Mouse (Mus musculus): Measurements from ENCODE around the gene Zbtb7b. TPM values are rescaled to one million over a fixed set of nuclear protein-coding genes. Genes with fewer than 3 reads are reported as not detected.

Gene Zbtb7b
- polyA plus RNA-seq (2012; rRNA removed) = 5.4 and 7.3 TPM in 2 replicates

GRCm38 (mm10) chr3:89394006-89394893, at the start of gene Zbtb7b:
TSS of gene Zbtb7b (minus strand) at chr3:89394776.

DNA sequence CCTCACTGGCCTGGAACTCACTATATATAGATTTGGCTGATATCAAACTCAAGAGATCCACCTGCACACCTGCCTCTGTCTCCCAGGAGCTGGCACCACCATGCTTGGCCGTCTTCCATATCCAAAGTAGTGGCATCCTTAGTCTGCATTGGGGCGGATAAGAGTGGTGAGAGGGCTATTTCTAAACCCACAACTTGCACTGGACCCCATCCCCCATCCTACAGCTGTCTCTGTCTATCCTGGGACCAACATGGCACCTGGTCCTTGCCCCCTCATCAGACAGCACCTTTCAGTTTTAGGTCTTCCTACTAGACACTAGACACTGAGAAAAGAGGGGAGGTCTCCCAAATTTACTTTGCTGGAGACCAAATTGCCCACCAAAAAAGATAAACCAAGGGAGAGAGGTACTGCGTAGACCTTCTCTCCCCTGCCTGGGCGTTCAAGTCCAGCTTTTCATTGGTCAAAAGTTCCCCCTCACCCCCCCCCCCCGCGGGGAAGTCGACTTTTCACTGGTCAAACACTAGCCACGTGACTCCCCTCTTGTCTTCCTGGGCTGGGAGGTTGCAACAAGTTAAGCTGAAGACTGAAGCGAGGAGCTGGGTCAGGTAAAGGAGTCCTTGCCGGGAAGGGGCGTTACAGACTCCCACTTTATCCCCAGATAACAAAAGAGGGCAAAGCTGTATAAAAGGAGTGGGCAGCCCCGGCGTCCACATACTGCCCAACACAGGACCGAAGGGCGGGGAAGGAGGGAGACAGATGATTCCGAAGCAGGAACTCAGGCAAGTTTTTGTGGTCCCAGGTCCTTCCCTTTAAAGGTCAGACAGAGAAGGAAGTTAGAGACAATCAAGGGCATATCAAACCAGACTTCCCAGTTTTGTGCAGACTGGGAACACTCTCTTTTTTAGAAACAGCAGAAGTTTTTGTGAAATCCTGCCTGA, 41.9 kb upstream of the Zbtb7b start, which contains the start of gene Pbxip1:
Pbxip1 (plus strand) TSS at position 531 of the 938 bp plus-strand sequence.

GRCm38 (mm10) chr3:89430171-89431159, 35.9 kb upstream of the Zbtb7b start, which contains the start of gene Pygo2:
TSS of gene Pygo2 (plus strand) at chr3:89430214.

GRCm38 (mm10) chr3:89418170-89418860, 23.7 kb upstream of the Zbtb7b start, which contains the start of the genes Cks1b and Shc1:
TSS of gene Cks1b (minus strand) at chr3:89418383.
TSS of gene Shc1 (plus strand) at chr3:89418443.

GRCm38 (mm10) chr3:89411490-89412393, 17.2 kb upstream of the Zbtb7b start, which contains the start of gene Flad1:
TSS of gene Flad1 (minus strand) at chr3:89411870.

DNA sequence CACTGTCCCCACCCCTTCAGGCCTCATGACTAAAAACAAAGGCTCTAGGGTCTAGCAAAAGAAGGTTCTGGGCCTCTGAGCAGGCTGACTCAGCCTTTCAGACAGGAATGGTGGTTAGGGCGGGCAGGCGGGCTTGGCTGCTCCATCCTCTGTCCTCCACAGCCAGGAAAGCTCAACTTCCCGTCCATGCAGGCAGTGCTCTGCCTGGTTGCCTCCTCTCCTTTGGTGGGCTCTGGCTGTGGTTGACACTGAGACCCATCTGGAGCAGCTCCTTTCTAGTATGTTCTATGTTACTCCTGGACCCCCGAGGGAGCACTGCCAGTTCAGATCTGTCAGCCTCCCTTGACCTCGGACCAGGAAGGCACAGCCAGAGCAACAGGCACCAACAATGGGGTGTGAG, 8.1 kb upstream of the Zbtb7b start, which contains the start of gene Lenep:
Lenep (minus strand) TSS at position 101 of the 400 bp plus-strand sequence.

DNA sequence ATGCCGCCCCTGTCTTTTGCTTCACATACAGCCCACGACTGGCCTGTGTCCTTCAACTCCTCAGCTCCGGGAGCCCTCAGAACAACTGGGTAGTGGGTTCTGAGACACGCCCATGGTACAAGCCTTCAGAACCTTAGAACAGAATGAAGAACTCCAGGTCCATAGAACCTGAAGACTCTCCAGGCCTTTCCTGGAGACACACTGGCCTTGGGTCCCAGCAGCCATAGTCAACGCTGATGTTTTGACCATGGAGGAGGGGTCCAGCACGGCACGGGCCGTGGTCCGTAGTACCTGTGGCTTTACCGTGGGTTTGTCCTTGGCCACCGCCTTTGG, 29.5 kb downstream of the Zbtb7b start, which contains the start of gene Dcst1:
Dcst1 (minus strand) TSS at position 101 of the 333 bp plus-strand sequence.

DNA sequence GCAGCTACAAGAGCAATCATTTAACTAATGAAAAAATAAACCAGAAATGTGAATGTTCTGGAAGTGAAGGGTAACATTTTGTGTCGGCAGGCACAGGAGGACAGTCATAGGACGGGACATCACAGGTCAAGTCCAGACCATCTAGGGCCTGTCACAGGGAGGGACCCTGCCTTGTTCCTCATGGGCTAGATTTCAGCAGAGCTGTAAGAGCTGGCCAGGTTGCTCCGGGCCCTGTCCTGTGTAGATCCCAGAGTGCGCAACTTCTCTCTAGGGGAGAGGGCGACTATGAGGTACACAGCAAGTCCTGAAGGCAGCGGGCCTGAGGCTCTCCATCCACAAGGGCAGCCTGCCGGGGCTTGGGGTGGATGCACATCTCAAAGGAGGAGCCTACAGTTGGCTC, 32.9 kb downstream of the Zbtb7b start, which contains the start of gene Dcst2:
Dcst2 (plus strand) TSS at position 301 of the 400 bp plus-strand sequence.

DNA sequence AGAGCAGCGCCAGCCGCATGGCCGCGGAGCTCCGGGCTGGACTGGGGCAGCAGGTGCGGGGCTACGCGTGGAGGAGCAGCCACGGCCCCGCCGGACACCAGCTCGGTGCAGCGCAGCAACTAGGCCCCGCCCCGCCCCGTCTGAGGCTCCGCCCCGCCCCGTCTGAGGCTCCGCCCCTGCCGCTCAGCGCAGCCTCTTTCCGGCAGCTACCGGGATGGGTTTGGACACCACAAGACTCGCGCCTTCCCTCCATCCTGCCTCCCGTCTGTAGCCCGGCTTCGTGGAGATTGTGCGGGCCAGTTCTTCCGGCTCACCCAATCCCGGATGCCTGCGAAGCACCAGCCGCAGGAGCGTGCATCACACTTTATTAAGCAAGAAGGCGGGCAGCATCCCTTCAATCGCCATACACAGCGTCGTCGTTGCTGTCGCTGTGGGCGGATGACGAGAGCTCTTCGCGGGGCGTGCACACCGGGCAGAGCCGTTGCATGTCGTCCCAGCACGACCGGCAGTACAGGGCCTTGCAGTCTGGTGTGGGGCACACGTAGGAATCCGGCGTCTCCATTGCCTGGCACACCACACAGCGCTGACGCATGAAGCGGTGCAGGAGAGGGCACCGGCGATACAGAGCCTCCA, 44.6 kb downstream of the Zbtb7b start, which contains the start of gene Adam15:
Adam15 (minus strand) TSS at position 128 of the 633 bp plus-strand sequence.

DNA sequence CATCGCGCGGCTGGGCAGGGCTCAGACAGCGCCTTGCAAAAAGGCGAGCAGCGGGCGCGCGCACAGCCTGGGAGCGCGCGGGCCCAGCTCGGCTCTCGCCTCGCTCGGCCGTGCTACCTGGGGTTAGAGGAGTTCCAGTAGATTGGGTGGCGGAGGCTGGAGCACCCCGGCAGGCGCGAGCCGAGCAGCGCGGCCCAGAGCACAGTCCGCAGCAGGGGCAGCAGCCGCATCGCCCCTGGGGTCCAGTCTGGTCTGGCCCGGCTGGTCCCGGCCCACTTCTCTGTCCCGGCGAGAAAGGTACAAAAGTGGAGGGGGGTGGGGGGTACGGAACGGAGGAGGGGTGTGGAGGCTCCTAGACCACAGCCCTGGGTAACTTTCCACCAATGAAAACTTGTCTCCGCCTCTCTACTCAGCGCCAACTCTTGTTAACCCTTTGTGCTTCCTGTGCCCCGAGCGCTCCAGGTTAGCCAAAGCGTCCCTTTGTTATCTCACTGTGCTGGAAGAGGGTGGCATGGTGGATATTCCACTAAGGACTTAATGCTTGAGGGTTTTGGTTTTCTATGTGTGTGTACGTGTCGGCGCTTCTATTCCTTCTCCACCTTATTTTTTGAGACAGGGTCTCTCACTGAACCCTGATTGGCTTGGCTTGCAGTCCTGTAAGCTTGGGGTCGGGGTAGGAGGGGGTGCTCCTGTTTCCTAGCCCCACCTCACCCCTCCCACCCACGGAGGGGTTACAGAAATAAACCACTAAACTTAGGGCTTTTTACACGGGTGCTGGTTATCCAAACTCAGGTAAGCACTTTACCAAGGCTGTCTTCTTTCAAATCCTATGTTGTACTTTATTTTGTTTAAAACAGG, 56.6 kb downstream of the Zbtb7b start, which contains the start of gene Efna4:
Efna4 (minus strand) TSS at position 308 of the 858 bp plus-strand sequence.

Other genes with a start within 250 kb of the Zbtb7b start
- 0.23 and 0.28 TPM in 2 replicates for gene Hcn3, start 234.6 kb downstream of the Zbtb7b start, polyA plus RNA-seq (2012; rRNA removed)
- gene Clk2, start 230.0 kb downstream of the Zbtb7b start, polyA plus RNA-seq (2012; rRNA removed) = 26.2 and 28.4 TPM in 2 replicates
- 31.9 and 35.9 TPM in 2 replicates for gene Scamp3, start 217.3 kb downstream of the Zbtb7b start, polyA plus RNA-seq (2012; rRNA removed)
- 3.6 and 3.7 TPM in 2 replicates for gene Fam189b, start 211.6 kb downstream of the Zbtb7b start, polyA plus RNA-seq (2012; rRNA removed)
- gene Gba, start 191.8 kb downstream of the Zbtb7b start, polyA plus RNA-seq (2012; rRNA removed) = 14.6 and 18.2 TPM in 2 replicates
- 1.1 and 3.1 TPM in 2 replicates for gene Thbs3, start 179.6 kb downstream of the Zbtb7b start, polyA plus RNA-seq (2012; rRNA removed)
- gene Mtx1, start 167.7 kb downstream of the Zbtb7b start, polyA plus RNA-seq (2012; rRNA removed) = 71.4 and 87.2 TPM in 2 replicates
- gene Muc1, start 165.7 kb downstream of the Zbtb7b start, polyA plus RNA-seq (2012; rRNA removed) = 0.08 and 0.14 TPM in 2 replicates
- 23.3 and 25.5 TPM in 2 replicates for gene Krtcap2, start 148.8 kb downstream of the Zbtb7b start, polyA plus RNA-seq (2012; rRNA removed)
- 0.19 and 0.23 TPM in 2 replicates for gene Trim46, start 148.5 kb downstream of the Zbtb7b start, polyA plus RNA-seq (2012; rRNA removed)
- gene Dpm3, start 135.4 kb downstream of the Zbtb7b start, polyA plus RNA-seq (2012; rRNA removed) = 82.7 and 87.0 TPM in 2 replicates
- gene Slc50a1, start 124.2 kb downstream of the Zbtb7b start, polyA plus RNA-seq (2012; rRNA removed) = 14.5 and 16.6 TPM in 2 replicates
- gene Efna1, start 113.6 kb downstream of the Zbtb7b start, polyA plus RNA-seq (2012; rRNA removed) = 3.6 and 3.7 TPM in 2 replicates
- 0.03 and 0.15 TPM in 2 replicates for gene Efna3, start 71.8 kb downstream of the Zbtb7b start, polyA plus RNA-seq (2012; rRNA removed)
- 0.82 and 0.97 TPM in 2 replicates for gene Efna4, start 56.7 kb downstream of the Zbtb7b start, polyA plus RNA-seq (2012; rRNA removed)
- 5.7 and 6.1 TPM in 2 replicates for gene Adam15, start 44.8 kb downstream of the Zbtb7b start, polyA plus RNA-seq (2012; rRNA removed)
- 0.03 and 0.06 TPM in 2 replicates for gene Dcst2, start 32.8 kb downstream of the Zbtb7b start, polyA plus RNA-seq (2012; rRNA removed)
- gene Dcst1, start 29.5 kb downstream of the Zbtb7b start, polyA plus RNA-seq (2012; rRNA removed) = 0.01 TPM in 1 of 2 replicates, not detected in the other
- 0.49 and 0.61 TPM in 2 replicates for gene Lenep, start 8.0 kb upstream of the Zbtb7b start, polyA plus RNA-seq (2012; rRNA removed)
- 9.2 and 9.8 TPM in 2 replicates for gene Flad1, start 17.1 kb upstream of the Zbtb7b start, polyA plus RNA-seq (2012; rRNA removed)
- gene Cks1b, start 23.6 kb upstream of the Zbtb7b start, polyA plus RNA-seq (2012; rRNA removed) = 124 and 141 TPM in 2 replicates
- gene Shc1, start 23.7 kb upstream of the Zbtb7b start, polyA plus RNA-seq (2012; rRNA removed) = 34.7 and 39.6 TPM in 2 replicates
- gene Pygo2, start 35.4 kb upstream of the Zbtb7b start, polyA plus RNA-seq (2012; rRNA removed) = 13.1 and 15.0 TPM in 2 replicates
- 2.9 and 3.3 TPM in 2 replicates for gene Pbxip1, start 41.9 kb upstream of the Zbtb7b start, polyA plus RNA-seq (2012; rRNA removed)
- 33.0 and 35.2 TPM in 2 replicates for gene Pmvk, start 59.8 kb upstream of the Zbtb7b start, polyA plus RNA-seq (2012; rRNA removed)
- 0.01 and 0.08 TPM in 2 replicates for gene Kcnn3, start 125.4 kb upstream of the Zbtb7b start, polyA plus RNA-seq (2012; rRNA removed)

Data from liver, embryonic 14 days (tissue).